In the genomic region with DNA sequence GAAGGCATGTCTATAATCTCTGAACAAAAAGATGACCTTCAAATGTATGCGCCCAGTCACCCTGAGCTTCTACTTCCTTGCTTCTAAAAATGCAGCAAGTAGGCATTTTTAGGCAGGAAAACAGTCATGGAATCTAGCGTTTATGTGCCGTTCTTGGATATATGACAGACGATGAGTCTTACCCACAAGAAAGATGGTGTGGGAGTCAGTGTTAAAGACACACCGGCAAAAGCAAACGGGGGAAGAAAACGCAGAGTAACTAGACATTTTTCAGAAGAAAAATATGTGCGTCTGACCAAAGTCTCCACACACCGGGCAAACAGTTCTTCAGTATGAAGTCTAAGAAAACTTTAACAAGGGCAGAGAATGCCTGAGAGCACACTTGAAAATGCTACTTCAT, we compare ENCODE assay signal across 27 mouse cellular contexts. TPM values are rescaled to one million over a fixed set of nuclear protein-coding genes. Genes with fewer than 3 reads are reported as not detected.
DNase-seq lines count a peak whose midpoint lies in the region.
"Had no signal": no experiment of that assay in that cellular context is flagged by ENCODE, and none has a peak within 500 bp of the region (broad histone marks: within the 10 kb centered on the region; RNA-seq: fewer than 3 reads in every experiment).

No protein-coding gene starts in this region.

- no peaks in the 10 kb centered on the region for H3K36me3 ChIP-seq in forebrain, embryonic 10.5 days (replicated peaks)
- H3K36me3 ChIP-seq: forebrain, embryonic 15.5 days; G1E; heart, embryonic 12.5 days; hindbrain, embryonic 13.5 days; liver, embryonic 12.5 days; midbrain, embryonic 12.5 days; neural tube, embryonic 15.5 days had no signal

- peak; percentile 24 for DNase-seq in kidney, adult 9 months
- no peak for DNase-seq in kidney, adult 18-20 months
- peak; percentile 11 to 27 for DNase-seq in left cerebral cortex, postnatal 36 days (ENCODE audit: low spot score in 2 of 2)
- no peak for DNase-seq in left cerebral cortex, adult 11 months (ENCODE audit: low spot score)
- peak; percentile 84 for DNase-seq in brain, adult 2 months (ENCODE audit: low read depth, low spot score)
- DNase-seq in lung, postnatal 10 days = no peak
- DNase-seq in forebrain, embryonic 10.5 days (ENCODE audit: extremely low spot score, low spot score) = no peak
- DNase-seq: adrenal gland, postnatal 10 days; cerebellum, adult 11 months; cerebellum, adult 9-10 months; cerebellum, postnatal 36 days; heart, adult 2 months; heart, postnatal 4 days; kidney, postnatal 25 days; liver, postnatal 0 days; lung, postnatal 4 days; right cerebral cortex, postnatal 4 days; thymus, postnatal 4 days had no signal

- H3K27ac ChIP-seq in forebrain, embryonic 10.5 days = no peak overlapping the region
- H3K27ac ChIP-seq: forebrain, embryonic 15.5 days; heart, adult 2 months; hindbrain, embryonic 13.5 days; liver, embryonic 12.5 days; midbrain, embryonic 12.5 days; neural tube, embryonic 15.5 days; stomach, postnatal 0 days had no signal

- no peaks in the 10 kb centered on the region for H3K4me1 ChIP-seq in forebrain, embryonic 10.5 days
- H3K4me1 ChIP-seq: forebrain, embryonic 15.5 days; hindbrain, embryonic 13.5 days; liver, embryonic 12.5 days; midbrain, embryonic 12.5 days; neural tube, embryonic 15.5 days had no signal

- intact Hi-C loops in left cerebral cortex, postnatal 36 days (cut with DNase I) = no loop called here

- no peaks in the 10 kb centered on the region for H3K27me3 ChIP-seq in forebrain, embryonic 10.5 days (ENCODE audit: poor library complexity, severe bottlenecking)
- H3K27me3 ChIP-seq: forebrain, embryonic 15.5 days; heart, embryonic 12.5 days; hindbrain, embryonic 13.5 days; liver, embryonic 12.5 days; megakaryocyte, embryonic 14.5 days; midbrain, embryonic 12.5 days; neural tube, embryonic 15.5 days had no signal

- WGBS in forebrain, embryonic 10.5 days = 94% methylated on average over 9 of the region's 9 CpGs

- no peaks in the 10 kb centered on the region for H3K9me3 ChIP-seq in forebrain, embryonic 10.5 days
- H3K9me3 ChIP-seq: forebrain, embryonic 15.5 days; G1E; heart, embryonic 12.5 days; hindbrain, embryonic 13.5 days; liver, embryonic 12.5 days; megakaryocyte, embryonic 14.5 days; midbrain, embryonic 12.5 days; neural tube, embryonic 15.5 days had no signal

- no peak overlapping the region for H3K4me3 ChIP-seq in forebrain, embryonic 10.5 days
- H3K4me3 ChIP-seq: forebrain, embryonic 15.5 days; heart, adult 2 months; heart, embryonic 12.5 days; hindbrain, embryonic 13.5 days; liver, embryonic 12.5 days; megakaryocyte, embryonic 14.5 days; midbrain, embryonic 12.5 days; neural tube, embryonic 15.5 days had no signal

RNA-seq across cellular contexts. Expression of a gene that starts 16.5 kb away (rescaled TPM):
- 100 to 1,000 TPM; 137 to 160 TPM for total RNA-seq in left cerebral cortex, postnatal 36 days (2021)
- 156 TPM in 2 replicates for polyA plus RNA-seq in forebrain, embryonic 10.5 days (2016; fragmentation: Nextera tagmentation; extraction: Ambion mirVana)

Comparison
In these comparisons a context has a peak if more than half of its experiments do, and no peak if none do; other contexts are left out.
1. DNase-seq: peak in kidney, adult 9 months (single experiment), left cerebral cortex, postnatal 36 days (2 of 2) and brain, adult 2 months (single experiment); none in kidney, adult 18-20 months (single experiment), left cerebral cortex, adult 11 months (single experiment), lung, postnatal 10 days (single experiment) and forebrain, embryonic 10.5 days (single experiment).